Comparison of ENCODE assay signal across 8 mouse cellular contexts in genomic region chr1:171438014-171438670, GRCm38 (mm10). TPM values are rescaled to one million over a fixed set of nuclear protein-coding genes. Genes with fewer than 3 reads are reported as not detected.
A peak's percentile ranks its signal among the peaks of the same experiment; 100 is the strongest.
DNase-seq lines count a peak whose midpoint lies in the region; ATAC-seq and TF ChIP-seq lines count a peak whose summit lies in the region.

No protein-coding gene starts in this region.

- H3K36me3 ChIP-seq in CH12.LX (replicated peaks in 1 of 2; ENCODE audit: control insufficient read depth in 1 of 2, insufficient read depth in 1 of 2, low read length in 1 of 2), result no peaks in the 10 kb centered on the region
- no peaks in the 10 kb centered on the region for H3K36me3 ChIP-seq in heart, embryonic 16.5 days (ENCODE audit: control insufficient read depth, insufficient read depth)
- no peaks in the 10 kb centered on the region for H3K36me3 ChIP-seq in limb, embryonic 13.5 days
- H3K36me3 ChIP-seq in stomach, postnatal 0 days (ENCODE audit: control insufficient read depth, insufficient read depth, low read length), result no peaks in the 10 kb centered on the region

- no peak overlapping the region for H3K27ac ChIP-seq in CH12.LX (ENCODE audit: insufficient read depth, low read depth)
- peak overlapping the region; percentile 89 for H3K27ac ChIP-seq in heart, embryonic 16.5 days (ENCODE audit: low read length)
- H3K27ac ChIP-seq in limb, embryonic 13.5 days, result no peak overlapping the region
- H3K27ac ChIP-seq in stomach, postnatal 0 days (replicated peaks), result peak overlapping the region; percentile 94

- DNase-seq in adrenal gland, postnatal 10 days, result peak; percentile 46
- no peak for DNase-seq in adrenal gland, adult 18-20 months (ENCODE audit: low spot score in 2 of 2)
- no peak for DNase-seq in CH12.LX (ENCODE audit: extremely low read depth)
- peak; percentile 51 for DNase-seq in stomach, postnatal 0 days (ENCODE audit: low spot score)
- no peak for DNase-seq in cerebellum, adult 11-12 months
- DNase-seq in cerebellum, postnatal 14 days, result no peak

- peaks cover 8 to 43% of the 10 kb centered on the region in 2 experiments; a peak in 3 of 4 replicates for H3K4me1 ChIP-seq in CH12.LX (ENCODE audit: control insufficient read depth in 1 of 2, insufficient read depth in 2 of 2)
- peaks cover 36% of the 10 kb centered on the region for H3K4me1 ChIP-seq in heart, embryonic 16.5 days (ENCODE audit: control insufficient read depth, insufficient read depth, low read length)
- peaks cover 31% of the 10 kb centered on the region for H3K4me1 ChIP-seq in limb, embryonic 13.5 days
- H3K4me1 ChIP-seq in stomach, postnatal 0 days (replicated peaks; ENCODE audit: control insufficient read depth, insufficient read depth), result peaks cover 4% of the 10 kb centered on the region; the same call in 1 of the 2 replicates

- WGBS in heart, embryonic 16.5 days, result 3% methylated on average over 18 of the region's 18 CpGs
- WGBS in limb, embryonic 13.5 days, result 4% methylated on average over 18 of the region's 18 CpGs
- WGBS in stomach, postnatal 0 days, result 9% methylated on average over 18 of the region's 18 CpGs

- no peak for ATAC-seq in heart, embryonic 16.5 days (replicated peaks; ENCODE audit: extremely low read depth, insufficient read depth, low FRiP score)
- ATAC-seq in limb, embryonic 13.5 days (ENCODE audit: low FRiP score, low read depth), result no peak
- ATAC-seq in stomach, postnatal 0 days (ENCODE audit: low FRiP score, low TSS enrichment), result peak; percentile 25

- H3K9me3 ChIP-seq in CH12.LX (replicated peaks; ENCODE audit: low read length), result no peaks in the 10 kb centered on the region
- no peaks in the 10 kb centered on the region for H3K9me3 ChIP-seq in heart, embryonic 16.5 days (replicated peaks; ENCODE audit: control insufficient read depth, low read length)
- H3K9me3 ChIP-seq in limb, embryonic 13.5 days, result no peaks in the 10 kb centered on the region
- no peaks in the 10 kb centered on the region for H3K9me3 ChIP-seq in stomach, postnatal 0 days (ENCODE audit: control insufficient read depth, low read length)

- TF ChIP-seq POLR2A in CH12.LX (IDR thresholded peaks at IDR 0.05; ENCODE audit: low read depth, low read length), result no peak

- peak overlapping the region; percentile 82 for H3K4me2 ChIP-seq in CH12.LX (ENCODE audit: insufficient read depth, low read depth, poor library complexity, severe bottlenecking)
- H3K4me2 ChIP-seq in heart, embryonic 16.5 days (ENCODE audit: low read depth, low read length), result peak overlapping the region; percentile 76
- H3K4me2 ChIP-seq in limb, embryonic 13.5 days (replicated peaks), result peak overlapping the region; percentile 73
- peak overlapping the region; percentile 68 for H3K4me2 ChIP-seq in stomach, postnatal 0 days (replicated peaks; ENCODE audit: low read depth)

- H3K4me3 ChIP-seq in CH12.LX (replicated peaks in 1 of 3; ENCODE audit: low read depth in 2 of 3, low read length in 2 of 3, poor library complexity in 1 of 3), result peak overlapping the region; percentile 44 to 57 (median 52)
- H3K4me3 ChIP-seq in heart, embryonic 16.5 days (ENCODE audit: low read length), result peak overlapping the region; percentile 92
- H3K4me3 ChIP-seq in limb, embryonic 13.5 days, result peak overlapping the region; percentile 52
- H3K4me3 ChIP-seq in stomach, postnatal 0 days (ENCODE audit: low read depth, low read length), result peak overlapping the region; percentile 70

- no peak for TF ChIP-seq CTCF in CH12.LX (conservative IDR thresholded peaks at IDR 0.05 in 1 of 2, IDR thresholded peaks at IDR 0.05 in 1 of 2; ENCODE audit: low read depth in 2 of 2, low read length in 2 of 2)
- no peak for TF ChIP-seq CTCF in stomach, postnatal 0 days (IDR thresholded peaks at IDR 0.05; ENCODE audit: low read depth)

- peaks cover 36% of the 10 kb centered on the region for H3K27me3 ChIP-seq in CH12.LX (replicated peaks)
- no peaks in the 10 kb centered on the region for H3K27me3 ChIP-seq in heart, embryonic 16.5 days (ENCODE audit: control insufficient read depth, insufficient read depth, low read length)
- H3K27me3 ChIP-seq in limb, embryonic 13.5 days, result peaks cover 42% of the 10 kb centered on the region
- H3K27me3 ChIP-seq in stomach, postnatal 0 days (ENCODE audit: control insufficient read depth, insufficient read depth, low read length), result no peaks in the 10 kb centered on the region

- H3K79me2 ChIP-seq in CH12.LX (replicated peaks; ENCODE audit: control insufficient read depth, extremely low read depth, insufficient read depth, poor library complexity, severe bottlenecking), result no peaks in the 10 kb centered on the region

- in situ Hi-C loops in CH12.LX (cut with MboI; ENCODE audit: low pct_ligation_motif_present, low pct_unique_long_range_greater_than_20kb, low sequenced_read_pairs), result no loop called here

- dilution Hi-C loops in CH12.LX (cut with MboI; ENCODE audit: extremely low pct_ligation_motif_present, extremely low pct_unique_long_range_greater_than_20kb, low sequenced_read_pairs), result no loop called here

- no peak for TF ChIP-seq EP300 in CH12.LX (IDR thresholded peaks at IDR 0.05; ENCODE audit: low read length)
- TF ChIP-seq EP300 in stomach, postnatal 0 days (optimal IDR thresholded peaks at IDR 0.05), result no peak

- no peak for TF ChIP-seq RAD21 in CH12.LX (IDR thresholded peaks at IDR 0.05; ENCODE audit: low read depth, low read length)

- H3K9ac ChIP-seq in CH12.LX (ENCODE audit: insufficient read depth, low read depth), result peak overlapping the region; percentile 33
- peak overlapping the region; percentile 87 for H3K9ac ChIP-seq in heart, embryonic 16.5 days (ENCODE audit: low read length)
- peak overlapping the region; percentile 66 for H3K9ac ChIP-seq in limb, embryonic 13.5 days
- peak overlapping the region; percentile 72 for H3K9ac ChIP-seq in stomach, postnatal 0 days (ENCODE audit: low read length)

TF ChIP-seq in CH12.LX, 34 proteins besides CTCF, POLR2A, EP300 and RAD21 (continues in another document):
- no peak for TF ChIP-seq NELFE (IDR thresholded peaks at IDR 0.05; ENCODE audit: low read depth, low read length)
- TF ChIP-seq BHLHE40 (IDR thresholded peaks at IDR 0.05; ENCODE audit: low read depth, low read length), result no peak
- TF ChIP-seq KAT2A (IDR thresholded peaks at IDR 0.05; ENCODE audit: insufficient replicate concordance, low read length), result no peak
- no peak for TF ChIP-seq UBTF (IDR thresholded peaks at IDR 0.05; ENCODE audit: low read depth, low read length)
- TF ChIP-seq NRF1 (IDR thresholded peaks at IDR 0.05; ENCODE audit: low read depth, low read length), result no peak
- no peak for TF ChIP-seq TCF12 (IDR thresholded peaks at IDR 0.05; ENCODE audit: low read depth, low read length)
- no peak for TF ChIP-seq ZC3H11A (IDR thresholded peaks at IDR 0.05; ENCODE audit: low read depth, low read length)
- TF ChIP-seq MAZ (IDR thresholded peaks at IDR 0.05; ENCODE audit: low read depth, low read length), result no peak
- no peak for TF ChIP-seq HCFC1 (IDR thresholded peaks at IDR 0.05; ENCODE audit: low read depth, low read length)
- TF ChIP-seq SMC3 (IDR thresholded peaks at IDR 0.05; ENCODE audit: low read depth, low read length), result no peak
- TF ChIP-seq E2F4 (IDR thresholded peaks at IDR 0.05; ENCODE audit: insufficient replicate concordance, low read depth, low read length), result no peak
- no peak for TF ChIP-seq USF2 (conservative IDR thresholded peaks at IDR 0.05; ENCODE audit: low read depth, low read length)
- no peak for TF ChIP-seq GABPA (IDR thresholded peaks at IDR 0.05; ENCODE audit: insufficient replicate concordance, low read depth, low read length)
- TF ChIP-seq POLR2AphosphoS2 (IDR thresholded peaks at IDR 0.05; ENCODE audit: low read depth, low read length), result no peak
- TF ChIP-seq CHD2 (IDR thresholded peaks at IDR 0.05; ENCODE audit: low read length), result no peak

RNA-seq across cellular contexts. Expression of gene F11r, which starts 0.8 kb away (rescaled TPM):
- total RNA-seq in adrenal gland, postnatal 10 days (2021), result 10 to 100 TPM; 64.9 to 66.2 TPM
- total RNA-seq in adrenal gland, adult 18-20 months (2021), result 10 to 100 TPM; 29.3 to 36.4 TPM
- total RNA-seq in CH12.LX (2012; rRNA removed) (1.6 and 1.8 TPM in 2 replicates), CH12.LX (2014; rRNA removed) (0.74 and 1.3 TPM in 2 replicates)
- 1.3 and 1.4 TPM in 2 replicates for polyA plus RNA-seq in CH12.LX (2012; ENCODE audit: insufficient read length, low read depth)
- 76.1 and 80.0 TPM in 2 replicates for polyA plus RNA-seq in heart, embryonic 16.5 days (2015; fragmentation: Nextera tagmentation; extraction: Ambion mirVana)
- polyA plus RNA-seq in limb, embryonic 13.5 days (2015; fragmentation: Nextera tagmentation; extraction: Ambion mirVana), result 40.4 and 40.6 TPM in 2 replicates
- 95.8 and 113 TPM in 2 replicates for polyA plus RNA-seq in stomach, postnatal 0 days (2015; fragmentation: Nextera tagmentation; extraction: Ambion mirVana)

RNA-seq across cellular contexts. Expression of gene Tstd1, which starts 19.5 kb away (rescaled TPM):
- total RNA-seq in adrenal gland, postnatal 10 days (2021), result 10 to 100 TPM; 16.6 to 36.1 TPM
- 1 to 10 TPM; 3.1 to 4.0 TPM for total RNA-seq in adrenal gland, adult 18-20 months (2021)
- 2.5 and 2.6 TPM in 2 replicates for total RNA-seq in CH12.LX (2012; rRNA removed)
- total RNA-seq in CH12.LX (2014; rRNA removed), result 1.2 and 1.4 TPM in 2 replicates
- 3.5 and 4.4 TPM in 2 replicates for polyA plus RNA-seq in CH12.LX (2012; ENCODE audit: insufficient read length, low read depth)
- 3.7 and 4.2 TPM in 2 replicates for polyA plus RNA-seq in heart, embryonic 16.5 days (2015; fragmentation: Nextera tagmentation; extraction: Ambion mirVana)
- 7.3 and 9.0 TPM in 2 replicates for polyA plus RNA-seq in limb, embryonic 13.5 days (2015; fragmentation: Nextera tagmentation; extraction: Ambion mirVana)
- 3.7 and 3.8 TPM in 2 replicates for polyA plus RNA-seq in stomach, postnatal 0 days (2015; fragmentation: Nextera tagmentation; extraction: Ambion mirVana)

RNA-seq across cellular contexts. Expression of gene Usf1, which starts 27.0 kb away (rescaled TPM):
- total RNA-seq in adrenal gland, postnatal 10 days (2021), result 10 to 100 TPM; 53.5 to 67.7 TPM
- 10 to 100 TPM; 51.7 to 53.5 TPM for total RNA-seq in adrenal gland, adult 18-20 months (2021)
- total RNA-seq in CH12.LX (2012; rRNA removed), result 59.4 and 73.7 TPM in 2 replicates
- 53.8 and 54.9 TPM in 2 replicates for total RNA-seq in CH12.LX (2014; rRNA removed)
- 37.4 and 39.5 TPM in 2 replicates for polyA plus RNA-seq in CH12.LX (2012; ENCODE audit: insufficient read length, low read depth)
- polyA plus RNA-seq in heart, embryonic 16.5 days (2015; fragmentation: Nextera tagmentation; extraction: Ambion mirVana), result 47.5 and 53.1 TPM in 2 replicates
- 102 and 118 TPM in 2 replicates for polyA plus RNA-seq in limb, embryonic 13.5 days (2015; fragmentation: Nextera tagmentation; extraction: Ambion mirVana)
- 39.1 and 41.6 TPM in 2 replicates for polyA plus RNA-seq in stomach, postnatal 0 days (2015; fragmentation: Nextera tagmentation; extraction: Ambion mirVana)

RNA-seq across cellular contexts. Expression of gene Arhgap30, which starts 49.4 kb away (rescaled TPM):
- 1 to 10 TPM; 5.1 to 6.1 TPM for total RNA-seq in adrenal gland, postnatal 10 days (2021)
- 1 to 10 TPM; 3.6 to 6.8 TPM for total RNA-seq in adrenal gland, adult 18-20 months (2021)
- 70.8 and 81.4 TPM in 2 replicates for total RNA-seq in CH12.LX (2012; rRNA removed)
- total RNA-seq in CH12.LX (2014; rRNA removed), result 52.0 and 55.9 TPM in 2 replicates
- polyA plus RNA-seq in CH12.LX (2012; ENCODE audit: insufficient read length, low read depth), result 78.5 and 85.0 TPM in 2 replicates
- polyA plus RNA-seq in heart, embryonic 16.5 days (2015; fragmentation: Nextera tagmentation; extraction: Ambion mirVana), result 3.5 and 7.5 TPM in 2 replicates
- 1.4 and 1.5 TPM in 2 replicates for polyA plus RNA-seq in limb, embryonic 13.5 days (2015; fragmentation: Nextera tagmentation; extraction: Ambion mirVana)
- polyA plus RNA-seq in stomach, postnatal 0 days (2015; fragmentation: Nextera tagmentation; extraction: Ambion mirVana), result 1.1 and 1.2 TPM in 2 replicates

Comparison
In these comparisons a context has a peak if more than half of its experiments do, and no peak if none do; other contexts are left out.
1. DNase-seq: peak in adrenal gland, postnatal 10 days (single experiment) and stomach, postnatal 0 days (single experiment); none in adrenal gland, adult 18-20 months (0 of 2), CH12.LX (single experiment), cerebellum, adult 11-12 months (single experiment) and cerebellum, postnatal 14 days (0 of 2).
2. H3K27ac ChIP-seq: peak in heart, embryonic 16.5 days (single experiment) and stomach, postnatal 0 days (single experiment); none in CH12.LX (single experiment) and limb, embryonic 13.5 days (single experiment).
3. H3K9ac ChIP-seq: peak in every context shown above with its lines; median percentile 87 in heart, embryonic 16.5 days; 72 in stomach, postnatal 0 days; 66 in limb, embryonic 13.5 days; 33 in CH12.LX.
4. RNA of gene F11r, which starts 0.8 kb away (polyA plus RNA-seq): 95.8 to 113 TPM in stomach, postnatal 0 days, 76.1 to 80.0 TPM in heart, embryonic 16.5 days and 40.4 to 40.6 TPM in limb, embryonic 13.5 days; 1.3 to 1.4 TPM in CH12.LX; every median in the first group is over 10 times any median in the second.
5. Peak in every context shown above with its lines, with median percentiles within 50 percentile points of each other: H3K4me2 ChIP-seq and H3K4me3 ChIP-seq.